Mouse (Mus musculus) retina, embryonic 14.5 days (tissue): ENCODE measurements at regions not wholly inside any gene's neighbourhood (a gene's known extent, or its start where the extent isn't known, plus 50 kb on each side); places are given as distances from the start of the nearest gene placed in this dataset.
"Not testable (repeated sequence)": the region's sequence is repeated elsewhere in the genome, so short reads cannot be mapped to it uniquely, and the experiment has no call there.

ENCODE experiments used
- DNase-seq: peaks from one replicate; pipeline ENCODE4 v3.0.0-alpha.2; 2015; ENCODE audit warnings: low spot score

DNA sequence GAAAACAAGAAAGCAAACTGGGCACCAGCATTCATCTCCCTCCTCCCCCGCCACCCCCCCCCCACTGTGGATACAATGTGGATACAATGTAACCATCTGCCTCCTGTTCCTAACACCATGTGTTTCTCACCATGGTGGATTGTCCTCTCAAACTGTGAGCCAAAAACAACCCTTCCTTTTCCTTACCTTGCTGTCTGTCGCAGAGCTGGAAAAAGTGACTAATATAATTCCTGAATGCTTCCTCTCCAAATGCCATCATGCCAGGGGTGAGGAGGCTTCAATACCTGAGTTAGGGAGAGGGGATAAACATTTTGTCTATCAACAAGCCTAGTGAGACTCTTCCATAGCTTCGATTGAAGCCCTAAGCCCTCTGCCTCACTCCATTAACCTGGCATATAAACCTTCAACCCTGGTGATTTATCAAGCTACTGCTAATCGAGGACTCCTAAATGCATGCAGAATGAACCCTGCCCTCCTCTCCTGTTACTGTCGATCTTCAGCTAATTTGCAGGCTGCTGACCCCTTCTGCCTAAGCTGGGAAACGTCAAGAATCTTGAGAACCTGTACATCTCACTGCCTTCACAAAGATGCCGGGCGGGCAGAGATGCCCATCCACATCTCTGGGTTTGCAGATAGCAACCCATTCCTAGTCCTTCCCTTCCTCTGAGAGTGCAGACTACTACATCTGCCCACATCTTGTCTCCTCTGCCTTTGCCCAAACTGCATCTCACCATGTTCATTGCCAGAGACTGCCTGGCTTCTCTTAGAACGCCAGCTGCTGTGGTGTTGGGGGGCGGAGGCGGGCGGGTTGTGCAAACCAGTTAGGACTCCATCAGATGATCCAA, 184.3 kb upstream of the Rpl38 start:
- no peak for DNase-seq

DNA sequence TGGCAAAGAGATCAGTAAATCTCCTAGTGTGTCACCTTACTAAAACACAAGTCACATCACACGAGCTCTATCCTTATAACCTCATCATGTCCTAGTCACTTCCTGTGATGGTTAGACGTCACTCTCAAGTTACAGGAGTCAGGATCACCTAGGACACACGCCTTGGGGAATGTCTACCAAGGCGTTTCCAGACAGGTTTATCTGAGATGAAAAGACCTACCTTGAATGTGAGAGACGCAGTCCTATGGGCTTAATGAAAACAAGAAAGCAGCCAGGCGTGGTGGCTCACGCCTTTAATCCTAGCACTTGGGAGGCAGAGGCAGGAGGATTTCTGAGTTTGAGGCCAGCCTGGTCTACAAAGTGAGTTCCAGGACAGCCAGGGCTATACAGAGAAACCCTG, 185.0 kb upstream of the Rpl38 start:
- not testable (repeated sequence) for DNase-seq

DNA sequence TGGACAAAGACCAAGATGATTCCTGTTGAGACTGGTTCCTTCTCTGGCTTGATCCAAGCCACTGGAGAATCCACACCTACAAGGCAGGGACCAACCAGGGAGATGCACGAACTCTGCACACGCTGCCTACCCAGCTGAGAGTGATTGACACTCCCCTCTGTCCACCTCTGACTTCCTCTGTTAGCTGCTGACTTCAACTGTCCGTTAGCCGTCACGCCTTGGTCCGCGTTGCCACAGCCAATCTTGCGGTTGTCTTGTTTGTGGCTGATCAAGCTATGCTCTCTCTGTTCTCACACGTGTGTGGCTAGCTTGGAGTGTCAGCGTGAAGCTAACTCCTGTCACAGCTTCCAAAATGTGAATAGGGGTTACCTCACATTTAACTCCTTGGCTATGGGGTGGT, 186.3 kb upstream of the Rpl38 start:
- DNase-seq = no peak

DNA sequence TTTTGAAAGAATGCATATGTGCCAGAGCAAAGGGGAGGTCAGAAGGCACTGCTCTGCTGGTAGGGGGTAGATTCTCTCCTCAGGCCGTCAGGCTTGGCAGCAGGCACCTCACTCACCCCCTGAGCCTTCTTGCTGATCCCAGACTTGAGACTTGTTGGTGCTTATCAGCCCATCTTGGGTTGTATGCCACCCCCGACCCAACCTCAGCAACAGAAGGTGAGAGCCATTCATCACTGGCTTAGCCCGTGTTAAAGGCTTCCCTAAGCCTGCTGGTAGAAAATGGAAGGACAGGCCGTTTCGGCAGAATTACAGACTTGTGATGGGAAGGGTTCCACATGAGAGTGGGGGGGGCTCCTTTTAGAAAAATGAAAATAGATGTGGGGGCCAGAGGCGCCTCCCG, 187.3 kb upstream of the Rpl38 start:
- no peak for DNase-seq

DNA sequence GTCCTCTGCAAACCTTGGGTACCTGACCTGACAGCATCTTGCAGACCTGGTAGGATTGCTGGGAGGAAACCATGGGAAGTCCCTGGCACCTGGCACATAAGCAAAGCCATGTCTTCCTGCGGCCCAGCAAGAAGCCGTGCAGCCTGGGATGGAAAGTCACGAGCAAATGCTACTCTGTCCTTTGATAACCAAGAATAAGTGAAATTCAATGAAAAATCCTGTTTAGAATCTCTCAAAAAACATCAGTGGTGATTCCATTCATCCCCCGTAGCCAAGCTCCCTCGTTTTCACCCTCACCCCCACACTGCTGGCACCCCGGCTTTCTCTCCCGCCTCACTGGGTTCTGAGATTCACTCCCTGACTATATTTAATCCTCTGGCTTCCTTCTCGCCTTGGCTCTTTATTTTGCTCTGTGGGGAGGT, 188.2 kb upstream of the Rpl38 start:
- DNase-seq = no peak

DNA sequence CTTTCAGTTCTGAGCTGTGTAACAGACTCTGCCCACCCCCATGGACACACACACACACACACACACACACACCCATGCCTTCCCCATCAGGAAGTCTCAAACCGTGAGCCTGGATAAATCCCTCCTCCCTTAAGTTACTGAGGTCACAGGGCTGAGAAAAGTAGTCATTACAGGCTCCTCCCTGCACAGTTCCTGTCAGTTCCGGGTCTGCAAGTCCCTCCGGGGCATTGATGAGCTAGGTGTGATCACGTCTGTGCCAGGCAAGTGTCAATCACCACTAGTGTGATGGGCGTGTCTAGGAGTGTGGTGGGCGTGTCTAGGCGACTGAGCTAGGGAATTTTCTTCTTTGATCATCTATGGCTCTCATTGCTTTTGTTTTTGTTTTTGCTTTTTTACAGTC, 189.6 kb upstream of the Rpl38 start:
- DNase-seq = no peak

DNA sequence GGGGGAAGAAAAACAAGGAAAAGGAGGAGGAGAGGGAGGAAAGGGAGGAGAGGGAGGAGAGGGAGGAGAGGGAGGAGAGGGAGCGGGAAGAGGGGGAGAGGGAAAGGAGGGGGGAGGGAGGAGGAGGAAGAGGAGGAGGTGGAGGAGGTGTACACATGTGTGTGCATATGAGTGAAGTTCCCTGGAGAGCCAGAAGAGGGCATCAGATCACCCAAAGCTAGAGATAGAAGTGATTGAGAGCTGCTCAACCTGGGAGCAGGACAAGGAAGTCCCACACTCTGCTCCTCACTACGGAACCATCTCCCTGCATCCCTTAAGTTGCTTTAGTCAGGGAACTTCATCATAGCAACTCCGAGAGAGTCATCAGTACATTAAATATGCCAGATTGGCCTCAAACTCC, 191.0 kb upstream of the Rpl38 start:
- peak; percentile 62 for DNase-seq

DNA sequence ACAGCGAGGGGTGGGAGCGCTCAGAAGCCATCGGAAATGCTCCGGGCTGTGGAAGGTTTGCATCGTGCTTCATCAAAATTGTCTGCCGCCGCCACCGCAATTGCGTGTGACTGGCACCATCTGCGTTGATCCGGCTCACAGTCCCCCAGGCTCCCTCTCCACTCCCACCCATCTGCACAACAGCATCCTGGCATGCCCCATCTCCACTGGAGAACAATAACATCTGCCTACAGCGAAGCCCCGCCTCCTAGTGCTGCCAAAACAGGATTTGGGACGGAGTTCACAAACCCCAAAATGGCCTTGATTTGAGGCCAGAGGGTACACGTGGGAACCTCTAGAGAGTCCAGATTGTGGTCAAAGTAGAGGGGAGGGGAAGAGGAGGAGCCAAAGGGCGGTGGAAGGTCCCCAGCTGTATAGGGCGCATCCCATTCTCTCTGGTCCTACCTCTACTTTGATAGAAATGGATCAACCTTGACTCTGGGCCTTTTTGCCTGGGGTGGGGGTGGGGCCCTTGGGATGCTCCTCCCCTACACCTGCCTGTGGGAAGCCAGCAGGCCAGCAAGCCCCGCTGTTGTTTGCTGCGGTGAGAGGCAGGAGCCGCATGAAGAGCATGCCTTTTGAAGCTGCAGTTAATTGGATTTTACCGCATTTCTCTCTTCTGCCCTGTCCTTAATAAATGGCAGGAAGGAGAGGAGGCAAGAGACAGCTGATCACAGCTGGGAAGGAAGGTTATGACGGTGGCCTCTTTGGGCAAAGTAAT, 195.6 kb upstream of the Rpl38 start:
- peak; percentile 52 for DNase-seq

DNA sequence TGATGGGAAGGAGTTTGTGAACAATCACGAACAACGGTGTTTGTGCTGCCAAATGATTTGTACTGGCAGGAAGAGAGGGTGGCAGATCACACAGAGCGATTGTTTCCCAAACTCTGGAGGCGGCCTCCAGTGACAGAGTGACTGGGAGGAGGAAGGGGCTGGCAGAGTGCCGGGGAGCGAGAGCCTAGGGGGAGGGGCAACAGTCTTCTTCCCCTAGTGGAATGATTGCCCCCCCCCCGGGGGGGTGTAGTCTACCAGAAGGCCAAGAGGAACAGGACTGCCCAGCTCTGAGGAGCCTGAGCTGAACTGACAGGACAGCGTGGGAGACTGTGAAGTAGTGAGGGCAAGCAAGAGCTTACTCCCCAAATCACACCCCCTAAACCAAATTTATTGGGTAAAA, 199.9 kb upstream of the Rpl38 start:
- DNase-seq = peak; percentile 89

DNA sequence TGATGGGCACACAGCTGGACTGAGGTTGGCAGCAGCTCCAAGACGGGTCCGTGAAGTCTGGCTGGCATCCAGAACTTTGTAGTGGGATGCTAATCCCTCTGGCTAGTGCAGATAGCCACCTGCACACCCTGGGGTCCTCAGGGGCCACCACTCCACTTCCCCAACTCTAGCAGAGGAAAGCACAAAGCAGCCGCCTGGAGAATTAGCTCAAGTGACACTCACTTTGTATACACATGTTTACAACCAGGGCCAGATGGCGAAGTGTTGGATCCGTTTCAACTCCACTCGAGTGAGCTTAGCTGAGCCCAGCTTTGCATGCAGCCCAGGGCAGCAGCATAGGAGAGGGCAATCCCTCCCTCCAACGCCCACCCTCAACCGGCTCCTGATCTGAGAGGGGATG, 200.5 kb upstream of the Rpl38 start:
- DNase-seq = peak; percentile 70

DNA sequence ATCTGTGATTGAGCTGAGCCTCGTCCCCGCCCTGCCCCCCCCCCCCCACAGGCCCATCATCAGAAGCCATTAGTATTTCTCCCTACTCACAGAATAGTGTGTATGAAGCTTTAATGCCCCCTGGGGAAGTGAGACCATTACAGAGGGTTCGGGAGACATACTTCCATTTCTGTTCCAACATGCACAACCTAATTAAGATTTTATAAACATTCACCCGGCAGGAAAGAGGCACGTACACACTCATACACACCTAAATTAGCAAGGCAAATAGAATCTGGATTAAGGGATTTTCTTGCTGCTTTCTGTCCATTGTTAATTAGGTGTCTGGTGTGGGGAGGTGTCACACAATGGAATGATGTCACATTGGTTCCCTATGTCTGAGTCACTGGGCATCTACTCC, 202.8 kb upstream of the Rpl38 start:
- no peak for DNase-seq

DNA sequence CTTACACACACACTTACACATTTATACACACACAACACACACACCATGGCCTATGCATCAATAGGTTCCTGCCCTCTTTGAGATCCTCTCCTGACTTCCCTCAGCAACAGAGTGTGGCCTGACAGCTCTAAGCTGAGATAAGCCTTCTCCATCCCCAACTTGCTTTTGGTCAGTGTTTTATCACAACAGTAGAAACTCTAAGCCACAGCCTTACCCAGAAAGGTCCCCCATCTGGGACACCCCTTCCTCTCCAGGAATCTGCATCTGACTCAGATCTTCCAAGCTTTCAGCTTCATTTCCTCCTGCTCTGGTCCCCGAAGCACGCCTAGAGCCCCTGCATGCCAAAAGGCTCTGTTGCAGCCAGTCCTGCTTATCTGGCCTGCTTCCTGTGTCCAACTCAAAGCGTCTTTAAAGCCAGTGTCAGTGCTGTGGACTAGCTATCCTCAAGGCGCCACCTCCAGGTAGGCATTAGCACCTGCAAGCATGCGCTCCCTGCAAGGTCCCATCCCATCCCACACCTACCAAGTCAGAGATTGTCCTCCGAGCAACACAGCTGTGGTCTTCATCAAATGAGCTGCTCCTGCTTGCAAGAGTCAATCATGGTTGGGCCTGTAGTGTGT, 205.5 kb upstream of the Rpl38 start:
- DNase-seq = peak; percentile 65

DNA sequence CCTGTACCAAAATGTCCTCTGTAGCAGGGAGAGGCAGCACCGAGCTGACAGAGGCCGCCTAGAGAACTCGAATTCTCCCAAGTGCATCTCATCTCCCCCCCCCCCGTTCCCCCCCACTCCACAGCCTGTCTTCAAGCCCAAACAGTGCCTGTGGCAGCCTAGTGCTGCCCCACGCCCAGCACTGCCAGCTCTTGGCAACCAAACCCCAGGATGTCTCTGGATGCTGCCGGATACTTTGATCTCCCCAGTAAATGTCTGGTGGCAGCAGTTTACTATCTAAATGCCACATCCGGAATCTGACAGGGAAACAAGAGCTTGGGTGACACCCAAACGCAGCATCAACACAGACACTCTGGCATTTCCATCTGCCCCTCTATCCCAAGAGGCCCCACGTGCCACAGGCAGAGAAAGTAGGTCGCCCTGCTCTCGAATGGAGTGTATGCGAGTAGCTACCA, 213.4 kb upstream of the Rpl38 start:
- peak; percentile 63 for DNase-seq

DNA sequence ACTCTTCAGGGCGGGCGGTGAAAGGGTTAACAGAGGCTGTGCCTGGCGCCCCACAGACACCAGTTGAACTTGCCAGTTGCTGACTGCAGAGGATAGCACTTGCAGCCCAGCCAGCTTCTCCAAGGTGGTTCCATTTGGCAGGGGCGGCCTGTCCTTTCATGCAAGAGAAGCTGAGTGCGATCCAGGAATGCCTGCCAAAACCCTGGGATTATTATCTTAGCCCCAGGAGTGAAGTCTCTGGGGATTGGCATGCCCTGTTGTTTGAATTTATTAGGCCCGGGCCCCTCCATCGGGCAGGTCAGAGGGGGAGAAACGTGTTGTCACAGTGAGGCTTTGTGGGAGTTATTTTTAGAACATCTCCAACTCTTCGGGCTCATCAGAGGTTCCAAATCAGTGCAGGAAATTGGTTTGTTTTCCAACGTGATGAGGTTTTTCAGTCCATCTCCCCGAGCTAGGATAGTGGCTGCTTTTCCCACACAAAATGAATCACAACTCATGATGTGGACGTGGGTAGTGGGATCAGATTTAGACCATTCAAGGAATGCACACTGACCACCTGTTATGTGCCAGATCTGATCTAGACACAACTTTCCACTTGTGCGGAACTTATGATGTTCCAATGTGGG, 219.4 kb upstream of the Rpl38 start:
- DNase-seq = no peak

DNA sequence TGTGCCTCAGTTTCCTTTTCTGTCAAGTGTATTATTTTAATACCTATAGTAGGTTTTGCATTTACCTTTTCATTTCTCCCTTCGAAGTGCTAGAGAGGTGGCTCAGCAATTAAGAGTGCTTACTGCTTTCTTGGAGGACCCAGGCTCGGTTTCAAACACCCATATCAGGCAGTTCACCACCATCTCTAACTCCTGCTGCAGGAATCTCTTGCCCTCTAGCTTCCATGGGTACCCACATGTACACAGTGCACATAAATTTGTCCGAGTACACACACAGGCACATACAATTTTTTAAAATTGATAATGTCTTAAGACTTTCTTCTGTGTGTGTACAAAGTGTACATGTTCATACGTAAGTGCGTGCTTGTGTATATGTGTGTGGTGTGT, 220.9 kb upstream of the Rpl38 start:
- DNase-seq = no peak

DNA sequence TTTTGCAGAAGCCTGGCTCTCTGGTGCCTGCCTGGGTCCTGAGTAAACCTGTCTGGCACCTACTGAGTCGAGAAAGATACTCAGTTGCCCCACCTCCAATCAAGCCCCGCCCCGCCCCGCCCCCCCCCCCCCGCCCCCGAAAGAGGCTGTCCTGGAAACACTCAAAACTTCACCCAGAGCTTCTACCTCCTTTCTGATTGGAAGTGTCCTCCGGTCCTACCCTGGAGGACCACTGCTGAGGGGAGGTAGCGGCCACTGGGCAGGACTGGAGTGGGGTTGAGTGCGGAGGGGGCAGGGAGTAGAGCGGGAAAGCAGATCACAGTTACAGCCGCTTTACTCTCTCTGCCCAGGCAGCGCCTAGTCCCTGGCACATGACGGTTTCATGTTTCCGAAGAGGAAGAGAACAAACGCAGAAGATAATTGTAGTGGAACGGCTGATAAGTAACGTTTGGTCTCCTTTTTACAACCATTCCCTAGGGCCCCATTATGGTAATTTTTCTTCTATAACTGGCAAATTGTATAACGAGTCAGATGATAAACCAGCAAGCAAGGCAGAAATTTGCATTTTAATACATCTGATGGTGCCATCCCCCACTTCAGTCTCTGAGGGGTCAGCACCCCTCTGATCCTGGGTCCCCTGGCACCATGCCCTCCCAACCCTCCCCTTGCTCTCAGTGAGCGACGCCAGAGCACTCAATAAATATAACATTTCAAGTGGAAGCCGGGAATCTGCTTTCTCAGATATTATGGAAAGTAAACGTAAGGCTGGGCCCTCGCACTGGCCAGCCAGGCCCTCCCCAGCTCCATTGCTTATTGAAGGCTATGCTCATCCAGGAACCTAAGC, 221.5 kb upstream of the Rpl38 start:
- DNase-seq = peak; percentile 57

DNA sequence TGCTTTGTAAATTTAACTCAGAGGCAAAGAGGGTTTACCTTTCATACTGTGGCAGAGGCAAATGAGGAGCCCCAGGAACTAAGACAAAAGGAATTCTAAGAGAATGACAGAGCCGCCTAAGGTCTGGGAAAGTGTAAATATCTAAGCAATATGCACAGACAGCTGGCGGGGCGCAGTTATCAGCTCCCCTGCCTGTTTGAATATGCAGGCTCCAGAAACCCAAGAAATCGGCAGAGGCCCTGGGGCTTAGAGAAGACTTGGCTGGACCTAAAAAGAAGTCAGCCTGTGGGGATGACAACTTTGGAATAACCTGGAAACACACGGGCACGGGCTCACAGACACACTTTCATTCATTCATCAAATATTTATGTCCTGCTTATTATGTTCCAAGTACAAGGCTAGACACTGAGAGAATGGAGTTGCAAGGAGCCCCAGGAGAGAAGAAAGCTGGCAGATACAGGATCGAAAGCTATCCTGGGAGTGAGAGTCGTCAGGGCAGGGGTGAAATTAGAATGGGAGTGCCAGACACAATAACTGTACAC, 222.2 kb upstream of the Rpl38 start:
- peak; percentile 40 for DNase-seq

DNA sequence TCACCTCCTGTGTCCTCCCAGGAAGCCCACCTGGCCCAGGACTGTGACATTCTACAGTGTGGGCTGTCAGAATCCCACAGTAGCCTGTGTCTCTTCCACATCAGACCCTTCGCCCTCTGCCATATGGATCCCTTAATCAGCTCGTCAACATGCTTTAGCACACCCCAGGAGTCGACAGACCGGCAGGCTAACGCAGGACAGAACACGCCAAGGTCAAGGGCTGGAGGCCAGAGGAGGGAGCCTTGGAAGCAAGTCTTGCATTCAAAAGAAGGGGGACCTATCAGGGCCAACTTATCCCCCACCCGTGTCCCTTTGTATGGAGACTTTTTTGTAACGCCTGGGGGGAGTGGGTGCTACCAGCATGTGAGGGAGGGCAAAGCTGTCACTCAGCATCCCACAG, 224.1 kb upstream of the Rpl38 start:
- no peak for DNase-seq

DNA sequence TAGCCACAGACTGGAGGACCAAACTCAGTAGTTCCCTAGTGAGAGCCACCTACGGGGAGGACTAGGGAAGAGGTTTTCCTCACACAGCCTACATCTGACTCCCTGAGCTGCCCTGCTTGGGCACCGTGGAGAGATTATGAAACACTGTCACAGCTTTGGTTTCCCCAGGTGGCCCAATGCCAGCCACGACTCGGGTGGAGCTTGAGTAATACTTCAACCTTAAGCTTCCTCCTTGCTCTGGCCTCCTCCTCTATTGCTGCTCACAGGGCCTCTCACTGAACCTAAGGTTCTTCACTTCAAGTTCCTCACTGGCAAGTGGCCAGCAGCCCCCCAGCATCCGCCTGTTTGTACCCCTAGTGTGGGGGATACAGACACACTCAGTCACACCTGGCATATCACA, 224.9 kb upstream of the Rpl38 start:
- no peak for DNase-seq

DNA sequence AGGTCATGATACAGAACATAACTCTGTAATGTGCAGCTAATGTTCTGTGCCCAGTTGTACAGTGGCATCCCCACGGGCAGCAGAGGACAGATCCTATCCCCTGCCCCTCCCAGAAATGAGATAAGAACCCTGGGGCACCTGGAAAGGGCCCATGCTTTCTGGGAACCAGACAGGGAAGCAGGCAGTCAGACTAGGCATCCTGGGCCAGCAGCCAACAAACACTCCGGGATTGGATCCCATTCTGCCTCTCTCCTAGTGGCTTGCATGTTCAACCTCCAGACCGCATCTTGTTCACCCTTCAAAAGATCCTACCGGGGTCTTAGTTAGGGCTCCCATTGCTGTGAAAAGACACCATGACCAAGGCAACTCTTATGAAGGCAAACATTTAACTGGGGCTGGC, 229.0 kb upstream of the Rpl38 start:
- no peak for DNase-seq

DNA sequence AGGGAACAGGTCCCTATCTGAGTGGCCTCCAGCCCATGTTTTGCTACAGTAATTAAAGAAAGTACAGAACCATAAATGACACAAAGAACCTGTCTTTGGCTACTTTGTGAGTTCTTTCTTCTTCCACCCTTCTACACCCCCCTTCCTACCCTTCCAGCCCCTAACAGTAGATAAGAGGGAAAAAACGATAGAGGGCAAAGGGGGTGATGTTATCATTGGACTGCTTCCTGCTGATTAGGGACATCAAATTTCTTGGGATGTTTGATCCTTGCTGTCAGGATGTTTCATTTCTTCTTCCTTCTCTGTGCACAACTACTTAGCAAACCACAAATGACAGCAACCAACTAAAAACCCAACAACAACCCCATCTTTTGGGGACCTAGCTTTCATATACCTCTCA, 232.5 kb upstream of the Rpl38 start:
- DNase-seq = no peak
